Mouse (Mus musculus) G1E-ER4 (cell line): ENCODE results near the gene Pfkfb4. TPM values are rescaled to one million over a fixed set of nuclear protein-coding genes. Genes with fewer than 3 reads are reported as not detected.

Experiments
- GATA1 ChIP-seq: IDR thresholded peaks from one replicate; pipeline ENCODE4 v1.8.0; 2012; ENCODE audit warnings: low read length, inconsistent platforms
- polyA plus RNA-seq: library from polyadenylated mRNA; stranded (reverse); fragments of >175 nt; gene quantifications from 2 replicates; pipeline ENCODE4 v1.2.3, GENCODE M21; 2012

Gene Pfkfb4
- polyA plus RNA-seq, 1 experiment, result 2.5 TPM

GRCm38 (mm10) chr9:108987704-108988350, 3.8 kb upstream of the Pfkfb4 start:
- TF ChIP-seq GATA1, result no peak

- TF ChIP-seq GATA1, result no peak
These were observed 1.6 kb upstream of the Pfkfb4 start for GRCm38 (mm10) chr9:108989802-108990461.

- TF ChIP-seq GATA1, result no peak
These were observed 1.1 kb upstream of the Pfkfb4 start for GRCm38 (mm10) chr9:108990462-108990820.

GRCm38 (mm10) chr9:108992085-108992469, 499 bp downstream of the Pfkfb4 start:
- no peak for TF ChIP-seq GATA1

GRCm38 (mm10) chr9:108992620-108993361, 1.2 kb downstream of the Pfkfb4 start:
- TF ChIP-seq GATA1, result no peak

GRCm38 (mm10) chr9:108996411-108996810, 4.8 kb downstream of the Pfkfb4 start:
- TF ChIP-seq GATA1, result no peak

GRCm38 (mm10) chr9:108998287-108999166, 6.9 kb downstream of the Pfkfb4 start:
- TF ChIP-seq GATA1, result no peak

GRCm38 (mm10) chr9:108999167-108999526, 7.6 kb downstream of the Pfkfb4 start:
- TF ChIP-seq GATA1, result no peak

- no peak for TF ChIP-seq GATA1
These were observed 9.1 kb downstream of the Pfkfb4 start for GRCm38 (mm10) chr9:109000726-109001125.

- no peak for TF ChIP-seq GATA1
These were observed 11.6 kb downstream of the Pfkfb4 start for GRCm38 (mm10) chr9:109003201-109003600.

GRCm38 (mm10) chr9:109007025-109007780, 15.6 kb downstream of the Pfkfb4 start:
- TF ChIP-seq GATA1, result no peak

GRCm38 (mm10) chr9:109008081-109008480, 16.5 kb downstream of the Pfkfb4 start:
- TF ChIP-seq GATA1, result no peak

GRCm38 (mm10) chr9:109008994-109009635, 17.5 kb downstream of the Pfkfb4 start:
- no peak for TF ChIP-seq GATA1

- no peak for TF ChIP-seq GATA1
These were observed 18.2 kb downstream of the Pfkfb4 start for GRCm38 (mm10) chr9:109009636-109010315.
